Mouse (Mus musculus) lung, embryonic 15.5 days (tissue): ENCODE measurements around the gene Tbc1d24. TPM values are rescaled to one million over a fixed set of nuclear protein-coding genes. Genes with fewer than 3 reads are reported as not detected.
"Not testable (repeated sequence)": the region's sequence is repeated elsewhere in the genome, so short reads cannot be mapped to it uniquely, and the experiment has no call there.

Source experiments
- ATAC-seq: fragments of 200-750 bp; cut with Nextera tagmentation; 2 replicates; pipeline ENCODE4 v1.8.0; 2017; ENCODE audit warnings: moderate number of reproducible peaks, borderline replicate concordance; ENCODE audit not compliant: low FRiP score, low TSS enrichment; ENCODE audit errors: extremely low read depth
- H3K27ac ChIP-seq: fragments of 300-500 bp; sonication (generic); 2 replicates; pipeline ENCODE4 v1.5.1; 2015; ENCODE audit warnings: moderate library complexity, mild to moderate bottlenecking, inconsistent platforms
- H3K27me3 ChIP-seq: fragments of 300-500 bp; sonication (generic); 2 replicates; pipeline ENCODE4 v1.6.1; 2015; ENCODE audit warnings: inconsistent platforms
- H3K36me3 ChIP-seq: fragments of 300-500 bp; sonication (generic); 2 replicates; pipeline ENCODE4 v1.6.1; 2015; ENCODE audit warnings: inconsistent platforms
- H3K4me1 ChIP-seq: fragments of 300-500 bp; sonication (generic); 2 replicates; pipeline ENCODE4 v1.6.1; 2015; ENCODE audit warnings: inconsistent platforms
- H3K4me2 ChIP-seq: fragments of 300-500 bp; sonication (generic); 2 replicates; pipeline ENCODE4 v1.6.1; 2015; ENCODE audit warnings: inconsistent platforms, mild to moderate bottlenecking, moderate library complexity
- H3K4me3 ChIP-seq: fragments of 300-500 bp; sonication (generic); 2 replicates; pipeline ENCODE4 v1.5.1; 2015; ENCODE audit warnings: mild to moderate bottlenecking, inconsistent platforms
- H3K9ac ChIP-seq: fragments of 300-500 bp; sonication (generic); 2 replicates; pipeline ENCODE4 v1.6.1; 2015; ENCODE audit warnings: inconsistent platforms
- H3K9me3 ChIP-seq: fragments of 300-500 bp; sonication (generic); 2 replicates; pipeline ENCODE4 v1.6.1; 2016; ENCODE audit warnings: inconsistent platforms
- WGBS: fragments of 180-500 bp; shearing (Covaris S2); methylation state at CpG from one replicate; pipeline ENCODE4 v1.1.7; 2015; 5-methylcytosine and 5-hydroxymethylcytosine counted together
- microRNA-seq: library from miRNA; unstranded; fragments of <30 nt; microRNA quantifications from one replicate; pipeline ENCODE4, GENCODE M21; 2016
- polyA plus RNA-seq: library from polyadenylated mRNA; unstranded; fragments of >200 nt; fragmentation: Nextera tagmentation; extraction: Ambion mirVana; gene quantifications from 2 replicates; pipeline ENCODE4 v1.2.1, GENCODE M21; 2015

Tbc1d24 gene
- polyA plus RNA-seq, 1 experiment from 2014 or later, result 4.7 TPM

GRCm38 (mm10) chr17:24137226-24137880 is 68.0 kb downstream of the Tbc1d24 start:
- H3K4me3 ChIP-seq, result no peak overlapping the region
- 0 out of 2 replicates have a peak, but pooled peaks cover 5% of the 10 kb centered on the region for H3K36me3 ChIP-seq
- H3K9ac ChIP-seq, result no peak overlapping the region
- WGBS, result 58% methylated on average over 2 of the region's 2 CpGs
- H3K4me1 ChIP-seq, result peaks cover 29% of the 10 kb centered on the region
- H3K27me3 ChIP-seq, result no peaks in the 10 kb centered on the region
- no peak for ATAC-seq
- no peak overlapping the region for H3K4me2 ChIP-seq
- no peaks in the 10 kb centered on the region for H3K9me3 ChIP-seq
- H3K27ac ChIP-seq, result no peak overlapping the region

- H3K27me3 ChIP-seq, result no peaks in the 10 kb centered on the region
- no peak overlapping the region for H3K9ac ChIP-seq
- no peaks in the 10 kb centered on the region for H3K9me3 ChIP-seq
- ATAC-seq, result no peak
- H3K4me3 ChIP-seq, result no peak overlapping the region
- H3K36me3 ChIP-seq, result 0 out of 2 replicates have a peak, but pooled peaks cover 5% of the 10 kb centered on the region
- no peak overlapping the region for H3K4me2 ChIP-seq
- H3K4me1 ChIP-seq, result peaks cover 12% of the 10 kb centered on the region; the same call in 1 of the 2 replicates
- no peak overlapping the region for H3K27ac ChIP-seq
Measured at GRCm38 (mm10) chr17:24134062-24134461, 71.3 kb downstream of the Tbc1d24 start.

GRCm38 (mm10) chr17:24132919-24133318 is 72.4 kb downstream of the Tbc1d24 start:
- H3K9me3 ChIP-seq, H3K27me3 ChIP-seq, H3K27ac ChIP-seq, H3K4me2 ChIP-seq, ATAC-seq, H3K4me3 ChIP-seq, H3K9ac ChIP-seq, H3K36me3 ChIP-seq: not testable (repeated sequence)
- 81% methylated on average over 4 of the region's 4 CpGs for WGBS
- H3K4me1 ChIP-seq, result peaks cover 10% of the 10 kb centered on the region; the same call in 1 of the 2 replicates

- ATAC-seq, result no peak
- H3K4me1 ChIP-seq, result 0 out of 2 replicates have a peak, but pooled peaks cover 4% of the 10 kb centered on the region
- H3K4me3 ChIP-seq, result no peak overlapping the region
- no peak overlapping the region for H3K9ac ChIP-seq
- H3K27me3 ChIP-seq, result no peaks in the 10 kb centered on the region
- H3K27ac ChIP-seq, result no peak overlapping the region
- no peak overlapping the region for H3K4me2 ChIP-seq
- H3K36me3 ChIP-seq, result 0 out of 2 replicates have a peak, but pooled peaks cover 5% of the 10 kb centered on the region
- H3K9me3 ChIP-seq, result no peaks in the 10 kb centered on the region
- 89% methylated on average over 3 of the region's 3 CpGs for WGBS
Measured at GRCm38 (mm10) chr17:24131570-24131969, 73.8 kb downstream of the Tbc1d24 start.

- not testable (repeated sequence) for H3K9me3 ChIP-seq, H3K36me3 ChIP-seq, ATAC-seq, H3K4me3 ChIP-seq, H3K27me3 ChIP-seq, H3K4me2 ChIP-seq, H3K27ac ChIP-seq, H3K4me1 ChIP-seq, H3K9ac ChIP-seq
- WGBS, result 79% methylated on average over 4 of the region's 4 CpGs
Measured at GRCm38 (mm10) chr17:24129246-24129645, 76.1 kb downstream of the Tbc1d24 start.

GRCm38 (mm10) chr17:24127592-24127991 is 77.8 kb downstream of the Tbc1d24 start:
- H3K4me3 ChIP-seq, result no peak overlapping the region
- no peaks in the 10 kb centered on the region for H3K36me3 ChIP-seq
- H3K27ac ChIP-seq, result no peak overlapping the region
- ATAC-seq, result no peak
- H3K9me3 ChIP-seq, result no peaks in the 10 kb centered on the region
- H3K4me1 ChIP-seq, result 0 out of 2 replicates have a peak, but pooled peaks cover 4% of the 10 kb centered on the region
- no peaks in the 10 kb centered on the region for H3K27me3 ChIP-seq
- 86% methylated on average over 1 of the region's 1 CpGs for WGBS
- no peak overlapping the region for H3K9ac ChIP-seq
- no peak overlapping the region for H3K4me2 ChIP-seq

- no peak for ATAC-seq
- Histone ChIP-seq H3K27me3 (no peaks in the 10 kb centered on the region), H3K4me2 (no peak overlapping the region), H3K4me1 (0 out of 2 replicates have a peak, but pooled peaks cover 4% of the 10 kb centered on the region), H3K9me3 (no peaks in the 10 kb centered on the region), H3K4me3 (no peak overlapping the region), H3K27ac (no peak overlapping the region), H3K9ac (no peak overlapping the region), H3K36me3 (no peaks in the 10 kb centered on the region)
- WGBS, result 78% methylated on average over 3 of the region's 3 CpGs
Measured at GRCm38 (mm10) chr17:24126801-24127200, 78.6 kb downstream of the Tbc1d24 start.

Small RNA genes within 50 kb of the gene (microRNA-seq; reads per million reads assigned to microRNA genes)
- gene Mir5134 (1.9 reads per million, percentile 4 among the genes with 10 or more reads in this experiment), gene Mir6965 (1.5 reads per million)

Other genes starting within 250 kb of the Tbc1d24 start
- 0.10 and 0.20 TPM in 2 replicates for gene Prss30, start 225.0 kb downstream of the Tbc1d24 start, polyA plus RNA-seq
- gene Prss22, start 207.5 kb downstream of the Tbc1d24 start, polyA plus RNA-seq, result 1.4 and 1.6 TPM in 2 replicates
- gene Prss27, start 167.4 kb downstream of the Tbc1d24 start, polyA plus RNA-seq, result 0.39 TPM in 1 of 2 replicates, not detected in the other
- 68.1 and 69.0 TPM in 2 replicates for gene Kctd5, start 132.1 kb downstream of the Tbc1d24 start, polyA plus RNA-seq
- gene Pdpk1, start 54.6 kb downstream of the Tbc1d24 start, polyA plus RNA-seq, result 30.3 and 34.5 TPM in 2 replicates
- gene Amdhd2, start 41.8 kb downstream of the Tbc1d24 start, polyA plus RNA-seq, result 33.2 and 34.5 TPM in 2 replicates
- 447 and 455 TPM in 2 replicates for gene Atp6v0c, start 35.9 kb downstream of the Tbc1d24 start, polyA plus RNA-seq
- gene Ntn3, start 4.0 kb upstream of the Tbc1d24 start, polyA plus RNA-seq, result 6.1 and 6.7 TPM in 2 replicates
- gene Tedc2, start 15.3 kb upstream of the Tbc1d24 start, polyA plus RNA-seq, result 11.5 and 12.4 TPM in 2 replicates
- gene Ccnf, start 45.9 kb upstream of the Tbc1d24 start, polyA plus RNA-seq, result 71.7 and 77.0 TPM in 2 replicates
- gene Abca17, start 145.5 kb upstream of the Tbc1d24 start, polyA plus RNA-seq, result 0.21 and 0.35 TPM in 2 replicates
- gene Abca3, start 146.4 kb upstream of the Tbc1d24 start, polyA plus RNA-seq, result 18.2 and 23.1 TPM in 2 replicates
- 258 and 262 TPM in 2 replicates for gene Rnps1, start 209.0 kb upstream of the Tbc1d24 start, polyA plus RNA-seq
- 90.4 and 90.6 TPM in 2 replicates for gene Eci1, start 221.1 kb upstream of the Tbc1d24 start, polyA plus RNA-seq
- 1.9 and 2.0 TPM in 2 replicates for gene Dnase1l2, start 237.5 kb upstream of the Tbc1d24 start, polyA plus RNA-seq